Mouse (Mus musculus): ENCODE measurements around the gene Rps6ka2. TPM values are rescaled to one million over a fixed set of nuclear protein-coding genes. Genes with fewer than 3 reads are reported as not detected.

The Rps6ka2 gene
- polyA plus RNA-seq, 1 experiment from 2014 or later: 6.7 TPM

DNA sequence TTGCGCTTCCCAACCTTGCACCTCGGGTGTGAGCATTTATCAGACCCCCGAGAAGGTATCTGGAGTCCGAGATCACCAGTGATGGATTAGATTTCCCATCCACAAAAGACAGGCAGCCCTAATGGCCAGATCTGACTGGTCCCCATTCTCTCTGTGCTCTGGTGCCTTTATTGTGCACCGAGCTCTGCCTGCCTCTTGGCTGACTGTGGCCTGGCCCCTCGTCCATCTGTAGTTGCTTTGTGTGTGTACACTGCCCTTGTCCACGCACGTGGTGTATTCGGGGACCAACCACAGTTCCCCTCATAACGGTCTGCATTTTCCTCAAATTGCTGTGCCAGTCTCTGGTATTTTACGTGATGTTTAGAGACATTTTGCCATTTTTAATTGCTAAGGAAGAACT lies 40.7 kb downstream of the Rps6ka2 start:
- Histone ChIP-seq H3K36me3 (no peaks in the 10 kb centered on the region), H3K4me1 (peaks cover 4% of the 10 kb centered on the region; the same call in 1 of the 2 replicates), H3K4me2 (no peak overlapping the region), H3K27ac (no peak overlapping the region), H3K4me3 (no peak overlapping the region), H3K9me3 (no peaks in the 10 kb centered on the region), H3K9ac (no peak overlapping the region), H3K27me3 (no peaks in the 10 kb centered on the region)
- no peak for ATAC-seq (ENCODE audit: insufficient number of reproducible peaks, low FRiP score, low TSS enrichment, low read depth)
- 61% methylated on average over 11 of the region's 11 CpGs for WGBS

DNA sequence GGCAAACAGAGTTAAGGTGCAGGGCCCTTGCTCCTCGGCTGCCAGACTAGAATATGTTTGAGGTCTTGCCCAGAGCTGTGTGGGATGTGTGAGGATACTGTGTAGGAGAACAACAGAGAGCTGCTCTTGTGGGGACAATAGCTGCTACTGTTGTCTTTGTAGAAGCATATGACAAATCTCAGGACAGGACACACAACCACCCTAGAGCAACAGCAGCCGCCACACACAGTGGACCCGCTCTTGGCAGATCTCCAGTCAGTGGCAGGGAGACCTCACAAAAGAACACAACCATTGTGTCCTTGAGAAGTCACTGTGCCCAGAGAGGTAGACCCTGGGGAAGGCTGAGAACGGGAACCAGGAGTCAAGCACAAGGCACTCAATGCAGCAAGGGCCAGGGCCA lies 42.0 kb downstream of the Rps6ka2 start:
- no peak overlapping the region for H3K9ac ChIP-seq
- no peak for ATAC-seq (ENCODE audit: insufficient number of reproducible peaks, low FRiP score, low TSS enrichment, low read depth)
- 0 out of 2 replicates have a peak, but pooled peaks cover 2% of the 10 kb centered on the region for H3K4me1 ChIP-seq
- H3K4me2 ChIP-seq: no peak overlapping the region
- no peak overlapping the region for H3K27ac ChIP-seq
- H3K9me3 ChIP-seq: no peaks in the 10 kb centered on the region
- H3K36me3 ChIP-seq: no peaks in the 10 kb centered on the region
- WGBS: 86% methylated on average over 4 of the region's 4 CpGs
- no peak overlapping the region for H3K4me3 ChIP-seq
- H3K27me3 ChIP-seq: no peaks in the 10 kb centered on the region

GRCm38 (mm10) chr17:7213214-7213613 lies 43.3 kb downstream of the Rps6ka2 start:
- Histone ChIP-seq H3K27ac (no peak overlapping the region), H3K4me3 (no peak overlapping the region), H3K27me3 (no peaks in the 10 kb centered on the region), H3K36me3 (no peaks in the 10 kb centered on the region), H3K9me3 (no peaks in the 10 kb centered on the region), H3K9ac (no peak overlapping the region), H3K4me2 (no peak overlapping the region), H3K4me1 (0 out of 2 replicates have a peak, but pooled peaks cover 2% of the 10 kb centered on the region)
- ATAC-seq (ENCODE audit: insufficient number of reproducible peaks, low FRiP score, low TSS enrichment, low read depth): no peak
- 77% methylated on average over 2 of the region's 2 CpGs for WGBS

GRCm38 (mm10) chr17:7214061-7214460 lies 44.1 kb downstream of the Rps6ka2 start:
- ATAC-seq (ENCODE audit: insufficient number of reproducible peaks, low FRiP score, low TSS enrichment, low read depth): no peak
- Histone ChIP-seq H3K4me1 (peaks cover 10% of the 10 kb centered on the region), H3K27ac (no peak overlapping the region), H3K36me3 (no peaks in the 10 kb centered on the region), H3K9me3 (no peaks in the 10 kb centered on the region), H3K4me3 (no peak overlapping the region), H3K9ac (no peak overlapping the region), H3K4me2 (no peak overlapping the region), H3K27me3 (no peaks in the 10 kb centered on the region)
- 89% methylated on average over 3 of the region's 3 CpGs for WGBS

- 75% methylated on average over 11 of the region's 11 CpGs for WGBS
- H3K27ac ChIP-seq: no peak overlapping the region
These were observed 47.9 kb downstream of the Rps6ka2 start for GRCm38 (mm10) chr17:7217791-7218329.

DNA sequence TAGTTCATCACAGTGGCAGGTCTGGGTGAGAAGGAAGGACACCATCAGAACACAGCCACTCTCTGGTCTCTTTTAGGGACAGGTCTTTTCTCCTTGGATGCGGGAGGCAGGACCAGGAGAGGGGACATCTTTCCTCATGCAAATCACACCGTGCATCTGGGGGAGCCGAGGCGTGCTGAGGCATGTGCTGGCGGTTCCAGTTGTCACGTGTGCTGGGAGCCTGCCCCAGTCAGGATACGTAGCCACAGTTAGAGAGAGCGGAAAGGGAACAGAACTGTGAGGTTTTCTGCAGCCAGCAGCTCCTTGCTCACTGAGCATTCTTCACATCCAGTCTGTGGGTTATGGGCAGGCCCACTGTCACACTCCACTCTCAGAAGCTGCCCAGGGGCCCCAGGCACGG lies 48.5 kb downstream of the Rps6ka2 start:
- 74% methylated on average over 9 of the region's 9 CpGs for WGBS
- Histone ChIP-seq H3K4me1 (peaks cover 12% of the 10 kb centered on the region), H3K27ac (no peak overlapping the region), H3K4me2 (no peak overlapping the region), H3K9ac (no peak overlapping the region), H3K36me3 (no peaks in the 10 kb centered on the region), H3K27me3 (no peaks in the 10 kb centered on the region), H3K9me3 (no peaks in the 10 kb centered on the region), H3K4me3 (no peak overlapping the region)
- no peak for ATAC-seq (ENCODE audit: insufficient number of reproducible peaks, low FRiP score, low TSS enrichment, low read depth)

More at GRCm38 (mm10) chr17:7217791-7218329, 47.9 kb downstream of the Rps6ka2 start:
- no peaks in the 10 kb centered on the region for H3K36me3 ChIP-seq
- H3K4me3 ChIP-seq: no peak overlapping the region
- no peaks in the 10 kb centered on the region for H3K9me3 ChIP-seq
- no peak overlapping the region for H3K9ac ChIP-seq
- no peaks in the 10 kb centered on the region for H3K27me3 ChIP-seq
- ATAC-seq (ENCODE audit: insufficient number of reproducible peaks, low FRiP score, low TSS enrichment, low read depth): no peak
- peaks cover 12% of the 10 kb centered on the region for H3K4me1 ChIP-seq
- no peak overlapping the region for H3K4me2 ChIP-seq

DNA sequence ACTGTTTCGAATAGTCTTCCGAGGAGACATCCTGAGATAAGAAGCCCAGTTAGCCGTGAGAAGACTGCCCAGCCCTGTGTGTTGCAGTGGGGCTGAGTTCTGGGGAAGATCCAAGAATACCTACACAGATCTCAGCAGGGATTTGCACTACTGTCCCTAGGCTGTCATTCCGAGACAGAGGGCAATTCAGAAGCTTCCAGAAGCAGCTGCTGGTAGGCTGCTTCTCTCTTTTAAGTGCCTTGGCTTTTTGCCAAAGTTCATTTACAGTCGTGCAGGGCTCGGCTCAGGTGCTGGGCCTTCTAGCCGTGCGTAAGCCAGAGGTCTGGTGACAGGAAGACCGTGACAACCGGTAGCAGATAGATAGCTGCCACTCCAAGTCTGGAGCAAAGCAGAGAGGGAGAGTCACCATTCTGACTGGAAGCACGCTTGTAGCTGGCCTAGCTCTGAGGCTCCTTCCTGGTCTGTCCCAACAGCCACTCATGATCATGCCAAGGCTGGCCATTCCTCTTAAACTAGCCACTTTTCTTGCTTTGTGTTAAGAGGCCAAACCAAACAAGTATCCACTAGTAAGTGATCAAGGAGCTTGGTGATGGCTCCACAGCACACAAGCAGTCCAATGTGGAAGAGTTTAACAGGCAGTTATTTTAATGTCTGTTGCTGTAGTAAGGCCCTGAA lies 49.3 kb downstream of the Rps6ka2 start:
- no peak for ATAC-seq (ENCODE audit: insufficient number of reproducible peaks, low FRiP score, low TSS enrichment, low read depth)
- Histone ChIP-seq H3K9me3 (no peaks in the 10 kb centered on the region), H3K36me3 (no peaks in the 10 kb centered on the region), H3K27ac (no peak overlapping the region), H3K4me2 (no peak overlapping the region), H3K9ac (no peak overlapping the region), H3K27me3 (no peaks in the 10 kb centered on the region), H3K4me3 (no peak overlapping the region), H3K4me1 (peaks cover 12% of the 10 kb centered on the region)
- WGBS: 36% methylated on average over 11 of the region's 11 CpGs

GRCm38 (mm10) chr17:7221310-7221709 lies 51.4 kb downstream of the Rps6ka2 start:
- 94% methylated on average over 4 of the region's 4 CpGs for WGBS

GRCm38 (mm10) chr17:7222198-7222597 lies 52.3 kb downstream of the Rps6ka2 start:
- Histone ChIP-seq H3K4me3 (no peak overlapping the region), H3K36me3 (no peaks in the 10 kb centered on the region), H3K27ac (no peak overlapping the region), H3K27me3 (no peaks in the 10 kb centered on the region), H3K4me1 (peaks cover 19% of the 10 kb centered on the region), H3K9me3 (no peaks in the 10 kb centered on the region), H3K4me2 (no peak overlapping the region), H3K9ac (no peak overlapping the region)
- ATAC-seq (ENCODE audit: insufficient number of reproducible peaks, low FRiP score, low TSS enrichment, low read depth): no peak
- WGBS: 64% methylated on average over 3 of the region's 3 CpGs

More at GRCm38 (mm10) chr17:7221310-7221709, 51.4 kb downstream of the Rps6ka2 start:
- ATAC-seq (ENCODE audit: insufficient number of reproducible peaks, low FRiP score, low TSS enrichment, low read depth): no peak
- Histone ChIP-seq H3K4me3 (no peak overlapping the region), H3K27me3 (no peaks in the 10 kb centered on the region), H3K4me2 (no peak overlapping the region), H3K9ac (no peak overlapping the region), H3K4me1 (peaks cover 12% of the 10 kb centered on the region), H3K27ac (no peak overlapping the region), H3K36me3 (no peaks in the 10 kb centered on the region), H3K9me3 (no peaks in the 10 kb centered on the region)

DNA sequence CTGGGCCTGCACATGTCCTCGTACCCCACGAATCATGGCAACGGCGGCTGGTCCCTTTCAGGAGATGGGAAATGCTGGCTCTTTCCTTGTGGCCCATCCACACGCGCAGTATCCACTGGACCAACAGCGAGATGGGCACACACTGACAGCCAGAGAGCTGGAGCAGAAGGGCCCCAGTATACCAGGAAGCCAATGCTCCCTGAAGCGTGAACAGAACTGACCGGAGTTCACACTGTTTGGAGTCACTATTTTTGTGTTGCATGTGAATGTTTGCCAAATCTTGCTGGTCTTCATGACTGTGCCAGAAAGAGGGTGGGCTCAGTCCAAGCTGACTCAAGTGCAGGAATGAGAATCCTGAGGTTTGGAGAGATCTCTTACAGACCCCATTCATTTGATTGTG lies 58.6 kb downstream of the Rps6ka2 start:
- 88% methylated on average over 9 of the region's 9 CpGs for WGBS
- ATAC-seq (ENCODE audit: insufficient number of reproducible peaks, low FRiP score, low TSS enrichment, low read depth): no peak
- Histone ChIP-seq H3K4me1 (peaks cover 14% of the 10 kb centered on the region), H3K27ac (no peak overlapping the region), H3K9me3 (no peaks in the 10 kb centered on the region), H3K36me3 (no peaks in the 10 kb centered on the region), H3K9ac (no peak overlapping the region), H3K4me2 (no peak overlapping the region), H3K27me3 (no peaks in the 10 kb centered on the region), H3K4me3 (no peak overlapping the region)

DNA sequence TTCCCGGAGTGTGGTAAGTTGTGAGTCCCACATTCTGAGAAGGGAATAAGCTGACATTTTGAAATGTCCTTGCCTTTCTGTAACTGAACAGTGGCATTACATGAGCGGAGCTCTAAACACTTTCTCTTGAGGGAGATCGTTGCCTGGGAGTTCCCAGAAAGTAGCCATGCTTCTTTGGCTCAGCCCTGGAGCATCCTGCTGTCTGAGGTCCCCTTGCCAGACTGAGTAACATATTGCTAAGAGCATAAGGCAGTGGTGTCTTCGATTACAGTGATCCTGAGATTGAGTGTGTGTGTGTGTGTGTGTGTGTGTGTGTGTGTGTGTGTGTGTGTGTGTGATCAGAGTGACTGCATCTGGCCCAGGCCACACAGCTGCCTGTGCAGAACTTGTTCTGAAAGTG lies 61.4 kb downstream of the Rps6ka2 start:
- WGBS: 75% methylated on average over 4 of the region's 4 CpGs
- peaks cover 14% of the 10 kb centered on the region for H3K4me1 ChIP-seq
- H3K36me3 ChIP-seq: no peaks in the 10 kb centered on the region
- H3K9ac ChIP-seq: no peak overlapping the region
- no peaks in the 10 kb centered on the region for H3K27me3 ChIP-seq
- H3K4me2 ChIP-seq: no peak overlapping the region
- ATAC-seq (ENCODE audit: insufficient number of reproducible peaks, low FRiP score, low TSS enrichment, low read depth): no peak
- no peaks in the 10 kb centered on the region for H3K9me3 ChIP-seq
- H3K4me3 ChIP-seq: no peak overlapping the region
- H3K27ac ChIP-seq: no peak overlapping the region

GRCm38 (mm10) chr17:7231790-7232189 lies 61.9 kb downstream of the Rps6ka2 start:
- ATAC-seq (ENCODE audit: insufficient number of reproducible peaks, low FRiP score, low TSS enrichment, low read depth): no peak
- 63% methylated on average over 8 of the region's 8 CpGs for WGBS
- Histone ChIP-seq H3K9ac (no peak overlapping the region), H3K9me3 (no peaks in the 10 kb centered on the region), H3K4me3 (no peak overlapping the region), H3K27me3 (no peaks in the 10 kb centered on the region), H3K27ac (no peak overlapping the region), H3K36me3 (peaks cover 5% of the 10 kb centered on the region; the same call in 1 of the 2 replicates), H3K4me2 (no peak overlapping the region), H3K4me1 (peaks cover 11% of the 10 kb centered on the region)

Measured in limb, embryonic 15.5 days (tissue).